Mouse (Mus musculus) adrenal gland, postnatal 14 days (tissue): ENCODE results near the gene Cwh43. TPM values are rescaled to one million over a fixed set of nuclear protein-coding genes. Genes with fewer than 3 reads are reported as not detected.

Experiments
- DNase-seq: peaks from one replicate; pipeline ENCODE4 v3.0.0; 2021; ENCODE audit warnings: mixed read lengths
- total RNA-seq: library from RNA; stranded (reverse); gene quantifications from 2 replicates; pipeline ENCODE4 v1.2.3, GENCODE M21; 2021

Cwh43 gene
- total RNA-seq, 1 experiment from 2014 or later = not detected

DNA sequence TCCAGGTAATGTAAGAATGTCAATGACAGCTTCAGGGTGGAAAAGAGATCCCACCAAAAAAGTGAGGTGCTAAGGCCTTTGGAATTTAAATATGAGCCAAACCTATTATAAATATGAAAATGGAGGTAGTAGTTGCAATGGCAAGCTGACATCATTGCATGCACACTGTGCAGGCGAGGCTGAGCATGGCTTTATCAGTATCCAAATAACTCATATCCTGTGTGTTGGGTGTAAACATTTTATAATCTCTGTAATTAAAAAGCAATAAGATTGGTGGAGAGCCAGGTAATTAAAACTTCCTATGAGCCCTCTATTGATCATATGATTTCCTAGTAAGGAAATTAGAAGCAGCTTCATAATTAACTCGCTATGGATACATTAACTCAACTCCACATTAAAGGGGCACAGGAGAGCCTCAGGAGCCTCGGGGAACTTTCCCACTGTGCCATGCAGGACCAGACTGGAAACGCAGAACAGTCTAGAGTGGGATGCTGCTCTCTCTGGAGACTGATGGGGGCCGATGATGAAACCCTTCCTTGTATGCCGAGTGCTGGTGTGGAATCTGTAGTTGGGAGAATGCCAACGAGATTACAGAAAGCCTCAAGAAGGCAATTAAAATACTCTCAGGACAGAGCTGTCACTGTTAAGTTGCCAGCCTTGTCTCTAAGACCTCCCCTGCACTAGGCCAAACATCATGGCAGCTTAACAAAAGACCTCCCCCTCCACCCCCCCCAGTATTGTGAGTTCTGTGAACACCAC is 5.9 kb upstream of the Cwh43 start:
- DNase-seq = no peak

DNA sequence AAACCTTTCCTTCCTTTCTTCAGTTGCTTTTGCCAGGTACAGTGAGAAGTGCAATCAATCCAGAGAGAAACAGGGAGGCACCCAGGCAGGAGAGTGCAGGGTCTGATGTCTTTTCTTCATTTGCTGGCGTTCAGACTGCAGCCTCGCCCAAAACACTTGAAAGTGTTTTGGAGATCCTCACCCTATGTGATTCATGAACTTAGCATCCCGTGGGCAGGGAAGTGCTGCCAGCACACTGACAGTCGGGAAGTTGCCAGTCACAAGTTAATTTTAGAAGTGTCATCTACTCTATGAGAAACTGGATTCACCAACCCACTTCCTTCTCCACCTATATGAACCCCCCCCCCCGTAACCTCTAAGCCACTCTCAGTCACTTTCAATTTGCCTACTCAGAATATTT is 4.5 kb upstream of the Cwh43 start:
- DNase-seq = no peak

DNA sequence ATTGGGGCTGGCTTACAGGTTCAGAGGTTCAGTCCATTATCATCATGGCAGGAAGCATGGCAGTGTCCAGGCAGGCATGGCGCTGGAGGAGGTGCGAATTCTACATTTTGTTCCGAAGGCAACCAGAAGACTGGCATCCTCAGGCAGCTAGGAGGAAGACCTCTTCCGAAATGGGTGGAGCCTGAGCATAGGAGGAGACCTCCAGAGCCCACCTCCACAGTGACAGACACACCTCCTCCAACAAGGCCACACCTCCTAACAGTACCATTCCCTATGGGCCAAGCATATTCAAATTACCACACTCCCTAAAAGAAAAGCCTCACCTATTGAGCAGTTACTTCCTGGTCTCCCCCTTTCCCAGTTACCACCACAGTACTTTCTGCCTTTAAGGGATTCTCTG is 3.0 kb upstream of the Cwh43 start:
- no peak for DNase-seq

DNA sequence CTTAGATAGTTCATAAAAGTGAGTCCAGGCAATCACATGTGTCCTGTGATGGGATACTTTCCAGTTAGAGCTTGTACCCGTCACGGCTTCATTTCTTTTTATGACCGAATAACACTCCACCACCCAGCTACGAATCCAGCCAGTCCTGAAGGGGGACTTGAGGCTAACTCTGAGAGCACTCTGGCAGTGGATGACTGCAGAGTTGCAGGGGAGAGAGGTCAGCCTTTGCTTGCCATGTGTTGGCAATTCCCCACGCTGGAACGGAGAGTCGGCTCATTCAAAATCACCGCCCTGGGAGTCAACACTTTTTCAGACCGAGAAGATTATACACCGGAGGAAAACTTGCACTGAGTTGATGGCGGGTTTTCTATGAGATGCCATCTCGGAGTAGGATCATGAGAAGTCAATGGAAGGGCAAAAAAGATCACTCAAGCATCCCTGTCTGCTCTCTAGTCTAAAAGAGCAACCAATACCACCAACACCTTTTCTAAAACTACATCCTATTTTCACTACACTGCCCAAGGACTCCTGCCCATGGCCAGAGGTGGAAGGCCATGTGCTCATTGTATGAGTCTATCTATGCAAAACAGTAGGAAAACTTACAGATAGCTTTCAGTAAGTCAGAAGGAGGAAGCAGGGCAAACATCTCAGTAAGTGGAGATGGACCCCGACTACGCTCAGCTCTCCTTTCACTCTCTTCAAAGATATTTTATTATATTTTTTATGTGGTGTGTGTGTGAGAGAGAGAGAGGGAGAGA is 2.4 kb upstream of the Cwh43 start:
- DNase-seq = no peak

DNA sequence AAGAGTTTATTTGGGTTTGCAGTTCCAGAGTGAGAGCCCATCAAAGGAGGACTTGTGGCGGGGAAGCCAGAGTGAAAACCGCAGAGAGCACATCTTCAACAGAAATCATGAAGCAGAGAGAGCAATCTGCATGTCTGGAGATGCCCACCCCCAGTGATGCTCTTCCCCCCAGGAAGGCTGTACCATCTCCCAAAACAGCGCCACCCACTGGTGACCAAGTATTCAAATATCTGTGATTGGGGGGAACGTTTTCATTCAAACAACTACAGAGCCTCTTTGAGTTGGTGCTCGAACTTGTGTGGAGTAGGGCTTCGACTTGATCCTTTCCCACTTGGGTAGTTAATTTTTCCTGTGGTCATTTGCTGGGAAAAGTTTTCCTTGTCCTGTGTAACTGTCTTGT is 1.1 kb upstream of the Cwh43 start:
- DNase-seq = no peak

DNA sequence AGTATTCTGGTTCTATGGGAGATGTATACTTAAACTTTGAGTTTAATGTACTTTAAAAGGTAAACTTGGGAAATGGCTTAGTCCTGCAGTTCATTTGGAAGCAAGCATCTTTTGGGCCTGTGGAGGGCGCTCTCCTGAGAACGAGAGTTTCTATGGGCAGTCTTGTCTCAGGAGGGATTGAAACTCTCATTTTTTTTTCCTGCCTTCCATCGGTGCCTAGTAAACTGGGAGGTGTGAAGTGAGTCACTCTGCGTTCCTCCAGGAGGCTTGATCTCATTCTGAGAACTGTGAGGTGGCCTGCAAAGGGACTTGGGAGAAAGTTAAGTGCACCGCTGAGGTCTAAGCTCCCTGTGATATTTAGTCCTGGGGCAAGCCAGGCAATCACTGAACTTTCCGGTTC is 986 bp downstream of the Cwh43 start:
- no peak for DNase-seq

DNA sequence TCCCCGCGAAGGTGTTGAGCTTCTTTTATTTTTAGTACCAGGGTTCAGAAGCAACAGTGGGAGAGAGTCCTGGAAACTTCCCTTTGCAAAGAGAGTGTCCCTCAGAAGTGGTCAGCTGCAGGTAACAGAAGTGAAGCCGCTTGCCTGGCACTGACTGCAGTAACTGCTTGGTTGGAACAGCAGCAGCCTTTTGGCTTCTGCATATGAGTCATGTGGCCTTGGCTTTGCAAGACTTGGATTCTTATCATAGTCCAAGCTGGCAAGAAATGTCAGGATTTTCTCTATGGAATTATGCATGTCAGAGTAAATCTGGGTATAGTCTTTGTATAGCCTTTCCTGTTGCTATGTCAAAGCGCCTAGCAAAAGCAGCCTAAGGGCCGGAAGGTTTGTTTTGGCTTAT is 4.1 kb downstream of the Cwh43 start:
- peak; percentile 52 for DNase-seq

DNA sequence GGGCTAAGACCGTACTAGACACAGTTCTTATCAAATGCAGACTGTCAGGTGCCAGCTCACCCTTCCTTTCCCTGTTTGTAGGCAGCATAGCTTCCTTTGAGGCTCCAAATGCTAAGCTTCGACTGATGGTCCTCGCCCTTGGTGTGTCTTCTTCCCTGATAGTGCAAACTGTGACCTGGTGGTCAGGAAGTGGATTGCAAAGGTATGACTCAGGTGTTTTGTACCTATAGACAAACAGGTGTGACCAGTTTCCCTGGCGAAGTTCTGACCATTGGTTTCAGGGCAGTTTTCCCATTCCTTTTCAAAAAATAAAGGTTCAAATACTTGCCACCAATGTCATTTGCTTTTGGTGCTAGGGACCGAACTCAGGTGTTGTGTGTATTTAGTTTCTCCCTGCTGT is 5.9 kb downstream of the Cwh43 start:
- DNase-seq = no peak

DNA sequence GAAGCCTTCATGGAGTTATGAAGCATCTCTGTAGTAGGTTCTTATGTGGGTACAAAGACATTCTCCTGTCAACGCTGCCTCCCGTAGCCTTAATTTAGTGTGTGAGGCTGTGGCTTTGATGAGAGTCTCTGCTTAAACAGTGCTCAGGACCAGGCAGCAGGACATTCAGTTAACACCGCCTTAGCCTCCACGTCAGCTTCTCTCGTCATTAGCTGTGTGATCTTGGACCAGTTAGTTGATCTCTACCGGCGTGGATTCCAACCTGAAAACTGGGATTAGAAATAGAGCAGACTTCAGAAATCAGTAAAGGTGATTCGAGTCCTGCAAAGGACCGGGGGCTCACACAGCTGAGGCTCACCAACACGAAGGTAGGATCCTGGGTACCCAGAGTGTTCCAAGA is 8.3 kb downstream of the Cwh43 start:
- no peak for DNase-seq

DNA sequence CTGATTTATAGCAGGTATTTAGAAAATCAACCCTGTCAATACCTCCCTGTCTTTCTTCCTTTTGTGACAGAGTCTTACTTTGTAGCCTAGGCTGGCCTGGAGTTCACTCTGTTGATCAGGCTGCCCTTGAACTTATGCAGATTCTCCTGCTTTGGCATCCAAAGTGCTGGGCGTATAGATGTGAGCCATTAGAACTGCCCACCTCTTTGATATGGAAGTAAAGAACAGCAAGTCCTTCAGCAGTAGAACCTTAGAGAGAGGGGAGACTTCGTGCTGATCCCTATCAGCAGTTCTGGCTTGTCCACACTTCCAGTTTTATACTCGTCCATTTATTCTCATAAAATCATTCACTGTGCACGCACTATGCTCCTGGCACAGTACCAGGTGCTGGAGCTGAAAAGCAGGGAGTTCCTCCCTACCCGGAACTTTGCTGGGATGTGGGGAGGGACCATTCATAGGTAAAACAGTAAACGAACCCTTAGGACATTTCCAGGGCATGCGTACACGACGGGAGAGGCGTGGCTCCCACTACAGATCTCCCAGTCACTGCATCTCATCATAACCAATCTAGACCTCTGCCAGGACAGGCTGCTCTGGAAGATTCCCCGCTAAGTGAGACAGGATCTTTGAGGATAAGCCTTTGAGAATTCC is 13.3 kb downstream of the Cwh43 start:
- DNase-seq = no peak

DNA sequence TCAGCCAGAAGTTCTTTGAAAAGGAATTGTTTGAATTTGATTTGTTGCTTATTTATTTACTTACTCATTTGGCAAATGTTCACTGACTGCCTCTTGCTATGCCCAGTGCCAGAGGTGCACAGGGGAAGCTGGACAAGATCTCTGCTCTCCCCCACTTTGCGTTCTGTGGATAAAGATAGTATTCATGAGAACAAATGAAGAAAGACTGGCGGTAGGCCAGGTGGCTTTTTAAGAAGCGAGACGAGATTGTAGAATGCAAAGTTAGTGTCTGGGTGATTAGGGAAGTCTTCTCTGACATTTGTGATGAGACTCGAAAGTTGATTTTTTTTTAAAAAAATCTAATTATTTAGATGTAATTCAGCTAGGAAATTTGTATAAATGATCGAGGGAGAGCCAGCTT is 20.9 kb downstream of the Cwh43 start:
- no peak for DNase-seq

DNA sequence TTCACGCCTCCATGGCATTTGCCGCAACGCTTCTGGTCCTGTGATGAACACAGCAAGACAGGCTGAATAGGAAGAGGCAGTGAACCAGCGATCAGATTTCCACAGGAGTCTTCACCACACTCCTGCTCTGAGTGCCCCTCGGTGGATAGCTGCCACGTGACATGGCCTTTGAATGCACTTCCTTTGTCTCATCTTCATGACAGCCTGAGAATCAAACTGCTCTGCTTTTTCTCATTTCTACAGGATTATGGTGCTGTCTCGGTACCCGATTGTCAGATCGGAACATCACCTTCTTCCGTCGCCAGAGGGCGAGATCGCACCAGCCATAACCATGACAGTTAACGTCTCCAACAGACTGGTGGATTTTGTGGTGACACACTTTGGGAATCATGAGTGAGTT is 25.7 kb downstream of the Cwh43 start:
- DNase-seq = peak; percentile 85

DNA sequence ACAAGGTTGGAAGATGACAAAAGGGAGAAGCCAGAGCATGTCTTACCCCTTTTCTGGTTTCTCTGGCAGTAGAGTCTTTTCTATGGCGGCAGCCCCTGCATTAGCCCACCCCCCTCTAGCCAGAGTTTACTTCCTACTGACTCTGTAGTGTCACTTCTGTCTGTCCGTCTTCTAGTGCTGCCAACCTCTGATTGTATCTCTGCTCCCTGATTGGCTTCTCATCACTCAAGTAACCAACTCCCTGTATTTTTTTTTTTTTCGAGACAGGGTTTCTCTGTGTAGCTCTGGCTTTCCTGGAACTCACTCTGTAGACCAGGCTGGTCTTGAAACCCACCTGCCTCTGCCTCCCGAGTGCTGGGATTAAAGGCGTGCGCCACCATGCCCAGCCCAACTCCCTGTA is 26.9 kb downstream of the Cwh43 start:
- no peak for DNase-seq

DNA sequence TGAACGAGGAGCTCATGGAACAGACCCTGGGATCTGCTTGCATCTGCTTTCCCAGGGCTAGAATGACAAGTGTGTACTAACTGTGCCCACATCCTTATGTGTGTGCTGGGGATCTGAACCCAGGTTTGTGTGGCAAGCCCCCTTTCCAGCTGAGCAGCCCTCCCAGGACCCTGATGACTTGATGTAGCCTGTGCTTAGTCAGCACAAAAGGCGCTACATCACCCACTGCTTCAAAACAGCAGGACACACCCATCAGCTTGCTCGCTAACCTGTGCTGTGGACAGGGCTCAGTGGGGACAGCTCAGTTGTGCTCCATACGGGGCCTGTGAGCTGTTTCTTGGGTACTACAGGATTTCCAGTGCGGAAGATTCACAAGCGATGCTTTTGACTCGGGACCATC is 28.9 kb downstream of the Cwh43 start:
- DNase-seq = no peak

DNA sequence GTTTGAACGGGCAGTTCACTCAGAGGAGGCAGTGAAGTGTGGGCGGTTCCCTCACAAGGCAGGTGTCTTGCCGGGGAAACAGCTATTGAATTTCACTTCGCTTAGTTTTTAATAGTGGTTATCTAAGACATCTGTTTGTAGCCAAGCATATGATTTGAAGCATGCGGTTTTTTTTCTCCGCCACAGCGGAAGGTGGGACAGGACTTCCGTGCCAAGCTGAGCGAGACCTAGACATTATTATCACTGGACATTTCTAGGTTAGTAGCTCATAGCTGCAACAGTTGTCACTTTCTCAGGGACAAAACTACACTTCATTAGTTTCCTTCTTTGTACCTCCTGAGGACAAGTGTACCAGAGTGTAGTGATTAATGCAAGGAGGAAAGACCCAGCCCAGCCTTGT is 36.3 kb downstream of the Cwh43 start:
- no peak for DNase-seq

DNA sequence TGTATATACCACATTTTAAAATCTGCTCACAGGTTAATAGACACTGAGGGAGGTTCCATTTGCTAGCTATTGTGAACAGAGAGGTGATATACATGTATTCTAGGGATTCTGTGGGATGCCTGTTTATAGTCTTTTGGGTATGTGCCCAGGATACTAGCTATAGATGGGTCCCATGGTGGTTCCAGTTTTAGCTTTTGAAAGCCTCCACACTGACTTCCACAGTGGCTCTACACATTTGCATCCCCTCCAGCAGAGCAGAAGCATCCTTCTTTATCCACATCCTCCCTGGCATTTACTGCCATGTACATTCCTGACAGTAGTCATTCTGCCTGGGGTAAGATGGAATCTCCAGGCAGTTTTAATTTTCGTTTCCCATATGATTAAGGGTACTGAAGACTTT is 44.4 kb downstream of the Cwh43 start:
- DNase-seq = no peak

DNA sequence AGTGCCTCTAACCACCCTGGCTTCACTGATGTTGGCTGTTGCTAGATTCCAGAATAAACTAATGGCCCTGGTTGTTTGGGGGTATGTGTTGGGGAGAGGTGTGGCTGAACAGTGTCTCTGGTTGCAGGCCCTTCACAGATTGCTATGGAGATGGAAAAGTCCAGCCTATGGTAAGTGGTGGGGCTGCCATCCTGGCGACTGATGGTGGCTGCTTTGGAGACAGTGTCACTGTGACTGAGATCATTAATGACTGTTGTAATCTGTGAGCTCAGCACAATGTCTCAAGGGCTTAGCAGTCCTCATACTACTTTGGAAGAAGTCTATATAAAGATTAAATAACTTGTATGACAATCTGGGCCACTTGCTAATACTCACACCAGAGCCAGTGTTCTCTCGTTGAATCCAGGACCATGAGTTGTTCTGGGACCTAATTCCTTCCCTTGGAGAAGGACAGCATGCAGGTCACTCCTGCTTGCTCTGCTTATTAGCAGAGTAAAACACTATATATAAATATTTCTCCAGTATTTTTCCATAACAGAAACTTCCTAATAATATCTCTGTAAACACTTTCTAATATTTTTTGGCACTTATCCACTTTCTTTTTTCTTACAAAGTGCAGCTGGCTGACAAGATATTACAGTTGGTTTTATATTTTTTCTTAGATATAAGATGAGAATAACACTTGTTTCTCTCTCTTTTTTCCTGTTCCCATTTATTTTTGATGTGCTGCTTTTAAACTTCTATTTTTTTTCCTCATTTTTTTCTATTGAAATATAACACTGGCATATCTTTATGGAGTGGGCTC is 48.8 kb downstream of the Cwh43 start:
- DNase-seq = no peak

DNA sequence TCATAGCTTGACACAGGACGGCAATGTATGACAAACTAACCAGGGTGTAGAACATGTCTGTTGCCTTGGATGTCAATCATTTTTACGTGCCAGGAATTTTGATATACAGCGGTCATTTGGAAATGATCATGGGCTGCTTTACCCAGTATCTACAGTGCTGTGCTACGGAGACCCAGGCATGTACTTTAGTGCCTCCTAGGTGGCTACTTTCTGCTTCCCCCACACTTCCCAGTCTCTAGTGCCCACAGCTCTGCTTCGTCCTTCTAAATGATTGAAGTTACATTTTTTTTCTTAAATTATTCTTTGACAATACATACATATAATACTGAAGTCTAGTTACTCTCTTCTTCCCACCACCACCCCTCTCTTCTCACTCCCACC is 49.4 kb downstream of the Cwh43 start:
- no peak for DNase-seq

DNA sequence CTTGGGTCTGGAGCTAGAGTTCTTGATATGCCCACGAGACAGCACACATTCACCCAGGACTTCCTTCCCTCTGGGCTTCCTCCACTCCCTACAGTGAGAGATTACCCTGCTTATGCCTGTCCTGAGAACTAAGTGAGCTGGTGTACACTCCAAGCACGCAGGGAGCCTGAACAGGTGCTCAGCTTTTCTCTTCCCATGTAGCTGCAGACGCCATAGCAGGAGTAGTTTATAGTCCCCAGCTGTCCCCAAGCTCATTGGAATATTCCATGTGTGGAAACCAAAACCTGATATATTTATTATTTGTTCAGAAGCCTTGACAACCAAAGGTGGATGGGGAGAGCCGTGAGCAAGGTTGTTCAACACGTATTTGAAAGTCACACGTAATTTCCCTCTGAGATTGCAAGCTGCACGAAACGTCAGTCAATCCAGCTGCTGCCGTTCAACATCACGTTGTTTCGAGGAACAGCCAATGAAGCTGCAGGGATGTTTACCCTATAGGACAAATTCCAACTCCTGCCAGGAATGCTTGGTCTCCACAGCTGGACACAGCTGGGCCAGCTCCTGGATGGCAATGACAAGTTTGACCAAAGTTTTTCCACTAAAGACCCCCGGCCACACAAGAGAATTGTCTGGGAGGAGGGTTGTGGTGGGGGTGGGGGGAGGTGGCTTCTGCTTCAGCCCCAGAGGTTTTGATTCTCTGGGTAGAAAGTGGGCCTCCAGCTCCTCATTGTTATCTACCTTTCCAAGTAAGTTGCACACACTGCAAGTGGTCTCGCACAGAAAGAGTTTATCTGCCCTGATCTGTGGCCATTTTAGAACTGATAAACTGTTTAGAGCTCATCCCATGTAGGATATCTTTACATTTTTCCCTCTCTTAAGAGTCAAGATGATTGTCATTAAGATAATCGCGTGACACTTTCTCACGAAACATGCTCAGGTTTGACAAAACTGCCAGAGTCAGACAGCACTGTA is 62.9 kb downstream of the Cwh43 start:
- no peak for DNase-seq

DNA sequence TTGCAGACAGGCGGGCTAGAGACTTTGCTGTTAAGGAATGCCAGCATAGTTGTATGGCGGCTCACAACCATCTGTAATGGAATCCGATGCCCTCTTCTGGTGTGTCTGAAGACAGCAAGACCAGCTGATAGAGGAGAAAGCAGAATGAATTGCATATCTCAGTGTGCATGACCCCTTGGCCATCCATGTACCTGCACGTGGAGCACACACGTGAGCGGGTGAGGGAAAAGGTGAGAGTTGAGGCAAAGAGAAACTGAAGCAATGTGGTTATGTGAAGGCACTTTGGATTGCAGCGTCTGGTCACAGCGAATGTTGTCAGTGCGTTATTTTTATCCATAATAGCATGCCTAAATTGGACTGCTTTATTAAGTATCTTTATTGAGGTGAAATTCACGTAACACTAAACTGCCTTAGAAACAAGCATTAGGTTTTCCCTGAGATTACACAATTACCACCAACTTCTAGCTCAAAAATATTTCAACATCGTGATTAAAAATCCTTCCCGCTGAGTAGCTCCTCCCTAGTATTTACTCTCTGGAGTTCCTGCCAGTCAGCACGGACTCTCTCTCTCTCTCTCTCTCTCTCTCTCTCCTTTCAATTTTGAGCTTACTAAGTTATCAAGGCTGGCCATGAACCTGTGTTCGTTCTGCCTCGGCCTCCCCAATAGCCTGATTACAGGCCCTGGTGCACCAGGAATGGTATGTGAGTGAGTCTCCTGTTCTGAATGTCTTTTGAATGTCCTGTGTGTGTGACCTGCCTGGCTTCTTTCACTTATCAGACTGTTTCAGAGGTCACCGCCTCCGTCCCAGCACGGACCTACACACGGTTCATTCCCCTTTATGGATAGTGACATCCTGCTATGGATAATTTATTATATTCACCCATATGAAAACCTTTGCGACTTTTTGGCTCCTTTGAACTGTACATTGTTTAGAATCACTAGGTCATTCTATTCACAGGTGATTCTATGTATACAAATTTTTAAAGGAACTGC is 68.8 kb downstream of the Cwh43 start:
- DNase-seq = no peak
